Comparison of ENCODE assay signal across 25 mouse cellular contexts in the genomic region with DNA sequence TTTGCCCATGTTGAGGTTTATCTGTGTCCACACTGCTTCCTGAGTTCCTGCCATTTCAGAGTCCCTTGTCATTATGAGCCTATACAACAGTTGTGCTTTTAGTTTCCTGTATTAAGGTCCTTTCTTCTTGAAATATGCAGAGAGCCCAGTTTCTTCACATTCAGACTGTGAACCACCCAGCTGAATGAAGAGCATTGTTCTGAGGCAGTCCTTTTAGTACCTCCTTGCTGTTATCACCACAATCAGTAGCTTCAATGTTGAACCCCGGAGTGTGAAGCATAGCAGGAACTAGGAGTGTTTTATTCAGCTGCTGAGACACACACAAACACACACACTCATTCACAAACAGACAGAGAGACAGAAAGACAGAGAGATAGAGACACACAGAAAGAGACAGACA.
DNase-seq lines count a peak whose midpoint lies in the region; ATAC-seq and TF ChIP-seq lines count a peak whose summit lies in the region.
"Had no signal": no experiment of that assay in that cellular context is flagged by ENCODE, and none has a peak within 500 bp of the region (broad histone marks: within the 10 kb centered on the region; RNA-seq: fewer than 3 reads in every experiment).

No protein-coding gene starts in this region.

- ATAC-seq in lung, embryonic 15.5 days (ENCODE audit: borderline replicate concordance, extremely low read depth, low FRiP score, low TSS enrichment) = 0 out of 2 replicates have a peak, but pooled peaks have one; percentile 19
- 0 out of 2 replicates have a peak, but pooled peaks have one; percentile 15 for ATAC-seq in common myeloid progenitor, adult 5-6 weeks (replicated peaks; ENCODE audit: low read depth, poor library complexity, severe bottlenecking)
- no peak for ATAC-seq in monocyte, adult 5-6 weeks (replicated peaks; ENCODE audit: insufficient number of reproducible peaks, low FRiP score, low TSS enrichment, poor library complexity, severe bottlenecking)
- ATAC-seq: forebrain, embryonic 14.5 days; midbrain, embryonic 15.5 days had no signal

- H3K79me2 ChIP-seq in MEL (ENCODE audit: control insufficient read depth, insufficient read depth, low read length, poor library complexity) (no peaks in the 10 kb centered on the region), macrophage (ENCODE audit: inconsistent target) (no peaks in the 10 kb centered on the region)

- TF ChIP-seq CTCF in MEL (IDR thresholded peaks at IDR 0.05 in 2 of 3, conservative IDR thresholded peaks at IDR 0.05 in 1 of 3; ENCODE audit: control insufficient read depth in 1 of 3, insufficient read depth in 1 of 3, low read depth in 2 of 3, low read length in 3 of 3, poor library complexity in 1 of 3, severe bottlenecking in 1 of 3) = no peak
- no peak for TF ChIP-seq CTCF in layer of hippocampus, adult 2 months (conservative IDR thresholded peaks at IDR 0.05)

- no peak for DNase-seq in lung, postnatal 10 days
- DNase-seq in MEL (ENCODE audit: low read depth, low spot score) = peak; percentile 18
- DNase-seq in adrenal gland, postnatal 4 days (ENCODE audit: low spot score in 2 of 2) = no peak
- DNase-seq in layer of hippocampus, adult 2 months (ENCODE audit: low spot score in 2 of 2) = no peak
- DNase-seq: B cell, adult 2 months; cerebellum, adult 18-20 months; cerebellum, postnatal 10 days; gastrocnemius, postnatal 25 days; heart, postnatal 4 days; kidney, postnatal 10 days; right cerebral cortex, postnatal 14 days had no signal

- H3K27ac ChIP-seq in lung, embryonic 15.5 days = no peak overlapping the region
- H3K27ac ChIP-seq in MEL (ENCODE audit: control insufficient read depth, low read depth, low read length) = no peak overlapping the region
- peak overlapping the region; percentile 80 for H3K27ac ChIP-seq in macrophage
- H3K27ac ChIP-seq in layer of hippocampus, adult 2 months = no peak overlapping the region
- H3K27ac ChIP-seq: heart, adult 2 months; hindbrain, embryonic 13.5 days; left cerebral cortex, adult 2 months; limb, embryonic 12.5 days; midbrain, embryonic 10.5 days; midbrain, embryonic 15.5 days; neural tube, embryonic 12.5 days had no signal

- WGBS in lung, embryonic 15.5 days = 38% methylated on average over 1 of the region's 1 CpGs
- 24% methylated on average over 1 of the region's 1 CpGs for WGBS in macrophage (ENCODE audit: missing documents)

- H3K36me3 ChIP-seq in lung, embryonic 15.5 days = no peaks in the 10 kb centered on the region
- H3K36me3 ChIP-seq in MEL (ENCODE audit: control insufficient read depth in 1 of 2, insufficient read depth in 2 of 2, low read length in 2 of 2) = no peaks in the 10 kb centered on the region
- no peaks in the 10 kb centered on the region for H3K36me3 ChIP-seq in macrophage (ENCODE audit: inconsistent target)
- H3K36me3 ChIP-seq: heart, embryonic 12.5 days; hindbrain, embryonic 13.5 days; limb, embryonic 12.5 days; midbrain, embryonic 10.5 days; midbrain, embryonic 15.5 days; neural tube, embryonic 12.5 days had no signal

- H3K9me3 ChIP-seq in lung, embryonic 15.5 days = no peaks in the 10 kb centered on the region
- no peaks in the 10 kb centered on the region for H3K9me3 ChIP-seq in MEL (replicated peaks; ENCODE audit: insufficient read depth, low read length)
- H3K9me3 ChIP-seq: hindbrain, embryonic 13.5 days; limb, embryonic 12.5 days; midbrain, embryonic 10.5 days; midbrain, embryonic 15.5 days; neural tube, embryonic 12.5 days had no signal

- H3K27me3 ChIP-seq in lung, embryonic 15.5 days = no peaks in the 10 kb centered on the region
- H3K27me3 ChIP-seq in MEL (ENCODE audit: control insufficient read depth in 1 of 2, insufficient read depth in 2 of 2, low read length in 2 of 2) = no peaks in the 10 kb centered on the region; a peak in 2 of 4 replicates
- H3K27me3 ChIP-seq: heart, embryonic 12.5 days; hindbrain, embryonic 13.5 days; limb, embryonic 12.5 days; midbrain, embryonic 15.5 days; neural tube, embryonic 12.5 days had no signal

- no peak for TF ChIP-seq RAD21 in MEL (IDR thresholded peaks at IDR 0.05; ENCODE audit: low read depth, low read length)

- TF ChIP-seq EP300 in MEL (IDR thresholded peaks at IDR 0.05; ENCODE audit: low read depth in 1 of 2, low read length in 2 of 2) = no peak

- no peak overlapping the region for H3K9ac ChIP-seq in lung, embryonic 15.5 days
- no peak overlapping the region for H3K9ac ChIP-seq in MEL (ENCODE audit: control insufficient read depth, low read depth, low read length, poor library complexity, severe bottlenecking)
- H3K9ac ChIP-seq: heart, embryonic 12.5 days; hindbrain, embryonic 13.5 days; limb, embryonic 12.5 days; midbrain, embryonic 15.5 days; neural tube, embryonic 12.5 days had no signal

- no peak overlapping the region for H3K4me2 ChIP-seq in lung, embryonic 15.5 days
- H3K4me2 ChIP-seq: heart, embryonic 12.5 days; hindbrain, embryonic 13.5 days; limb, embryonic 12.5 days; liver, embryonic 11.5 days; midbrain, embryonic 15.5 days; neural tube, embryonic 12.5 days had no signal

- no peak overlapping the region for H3K4me3 ChIP-seq in lung, embryonic 15.5 days
- H3K4me3 ChIP-seq in MEL (ENCODE audit: control insufficient read depth in 1 of 2, insufficient read depth in 1 of 2, low read depth in 2 of 2, low read length in 2 of 2) = no peak overlapping the region
- H3K4me3 ChIP-seq in macrophage (ENCODE audit: inconsistent target) = no peak overlapping the region
- no peak overlapping the region for H3K4me3 ChIP-seq in layer of hippocampus, adult 2 months
- H3K4me3 ChIP-seq: heart, adult 2 months; heart, embryonic 12.5 days; hindbrain, embryonic 13.5 days; left cerebral cortex, adult 2 months; limb, embryonic 12.5 days; midbrain, embryonic 10.5 days; midbrain, embryonic 15.5 days; neural tube, embryonic 12.5 days had no signal

- H3K4me1 ChIP-seq in lung, embryonic 15.5 days = peaks cover 6% of the 10 kb centered on the region; the same call in 1 of the 2 replicates
- no peaks in the 10 kb centered on the region for H3K4me1 ChIP-seq in MEL (ENCODE audit: control insufficient read depth in 1 of 2, insufficient read depth in 2 of 2, low read length in 2 of 2)
- H3K4me1 ChIP-seq: heart, embryonic 12.5 days; hindbrain, embryonic 13.5 days; limb, embryonic 12.5 days; midbrain, embryonic 10.5 days; midbrain, embryonic 15.5 days; neural tube, embryonic 12.5 days had no signal

- no peak for TF ChIP-seq POLR2A in MEL (IDR thresholded peaks at IDR 0.05; ENCODE audit: control insufficient read depth in 1 of 2, insufficient read depth in 1 of 2, low read depth in 1 of 2, low read length in 2 of 2, poor library complexity in 1 of 2)

TF ChIP-seq in MEL, 35 proteins besides CTCF, POLR2A, EP300 and RAD21:
- TF ChIP-seq NELFE (IDR thresholded peaks at IDR 0.05; ENCODE audit: low read depth, low read length) (no peak), GABPA (IDR thresholded peaks at IDR 0.05; ENCODE audit: low read depth, low read length) (no peak)
